Mouse (Mus musculus) right cerebral cortex, postnatal 14 days (tissue): ENCODE measurements around the gene Zfp683.

Experiments used
- DNase-seq: peaks from one replicate; pipeline ENCODE4 v3.0.0; 2022

Gene Zfp683

DNA sequence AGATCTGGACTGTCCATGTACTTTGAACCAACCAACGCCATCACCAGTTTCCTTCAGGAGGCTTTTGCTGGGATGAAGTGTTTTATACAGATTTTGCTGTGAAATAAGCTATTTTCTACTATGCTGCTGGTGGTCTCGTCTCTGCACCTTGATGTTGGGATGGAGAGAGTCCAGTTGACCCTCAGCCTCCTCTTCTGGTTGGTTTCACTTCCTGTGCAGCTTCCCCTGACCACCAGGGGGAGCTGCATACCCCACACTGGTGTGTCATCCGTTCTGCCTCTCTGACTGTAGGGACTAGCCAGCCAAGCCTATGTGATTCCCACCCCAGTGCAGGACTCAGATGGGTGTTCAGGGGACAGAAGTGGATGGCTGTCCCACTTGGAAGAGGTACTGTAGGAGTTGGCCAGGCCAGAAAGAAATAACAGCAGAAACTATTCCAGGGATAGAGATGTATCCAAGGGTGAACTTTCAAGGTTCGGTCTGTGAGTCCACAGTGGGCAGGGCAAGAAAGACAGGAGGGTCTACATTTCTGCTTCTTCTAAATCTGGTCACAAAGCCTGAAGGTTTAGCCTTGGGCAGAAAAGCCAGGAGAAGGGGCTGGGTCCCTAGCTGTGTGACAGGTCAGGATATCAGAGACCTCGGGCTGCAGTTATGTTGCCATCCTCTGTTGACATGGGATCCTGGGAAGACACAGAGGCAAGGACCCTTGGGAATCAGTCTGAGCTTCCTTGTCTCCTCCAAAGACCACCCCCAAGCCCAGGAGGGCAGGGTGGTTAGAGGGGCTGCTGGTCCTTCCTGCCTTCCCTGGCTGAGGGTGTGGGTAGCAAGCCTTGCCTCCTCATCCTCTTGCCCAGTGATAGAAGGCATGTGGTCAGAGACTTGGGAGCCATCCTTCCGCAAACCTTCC is 39.0 kb downstream of the Zfp683 start:
- DNase-seq: peak; percentile 40

- no peak for DNase-seq
Observed at GRCm38 (mm10) chr4:134094004-134094564, 40.4 kb downstream of the Zfp683 start.

DNA sequence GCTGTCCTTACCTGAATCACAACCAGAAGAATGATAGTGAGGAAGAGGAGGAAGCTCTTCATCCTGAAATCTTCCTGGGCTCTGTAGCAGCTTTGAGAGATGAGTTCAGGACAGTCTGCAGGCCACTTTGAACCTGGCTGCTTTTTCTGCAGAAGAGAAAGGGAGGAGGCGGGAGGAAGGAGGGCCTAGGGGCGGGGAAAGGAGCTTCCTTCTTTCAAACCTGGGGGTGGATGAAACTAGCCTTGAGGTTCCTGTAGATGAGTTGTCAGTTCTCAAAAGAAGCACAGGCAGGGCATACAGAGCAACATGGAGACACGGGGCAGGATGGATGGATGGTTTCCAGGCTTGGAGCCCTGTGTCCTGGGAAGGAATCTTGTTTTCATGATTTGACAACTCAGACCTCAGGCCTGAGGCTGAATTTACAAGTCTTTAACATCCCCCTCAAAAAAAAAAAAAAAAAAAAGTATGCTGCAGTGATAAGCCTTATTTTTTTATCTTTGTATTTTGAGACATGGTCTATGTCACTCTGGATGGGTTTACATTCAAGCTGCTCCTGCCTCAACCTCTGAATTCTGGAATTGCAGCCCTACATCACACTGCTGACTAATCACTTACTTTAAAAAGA is 41.4 kb downstream of the Zfp683 start, which contains the start of gene Cd52:
Gene Cd52, minus strand, starts transcription at position 160 of the 625 bp plus-strand sequence.
- no peak for DNase-seq

GRCm38 (mm10) chr4:134096120-134096519 is 42.5 kb downstream of the Zfp683 start:
- DNase-seq: no peak

DNA sequence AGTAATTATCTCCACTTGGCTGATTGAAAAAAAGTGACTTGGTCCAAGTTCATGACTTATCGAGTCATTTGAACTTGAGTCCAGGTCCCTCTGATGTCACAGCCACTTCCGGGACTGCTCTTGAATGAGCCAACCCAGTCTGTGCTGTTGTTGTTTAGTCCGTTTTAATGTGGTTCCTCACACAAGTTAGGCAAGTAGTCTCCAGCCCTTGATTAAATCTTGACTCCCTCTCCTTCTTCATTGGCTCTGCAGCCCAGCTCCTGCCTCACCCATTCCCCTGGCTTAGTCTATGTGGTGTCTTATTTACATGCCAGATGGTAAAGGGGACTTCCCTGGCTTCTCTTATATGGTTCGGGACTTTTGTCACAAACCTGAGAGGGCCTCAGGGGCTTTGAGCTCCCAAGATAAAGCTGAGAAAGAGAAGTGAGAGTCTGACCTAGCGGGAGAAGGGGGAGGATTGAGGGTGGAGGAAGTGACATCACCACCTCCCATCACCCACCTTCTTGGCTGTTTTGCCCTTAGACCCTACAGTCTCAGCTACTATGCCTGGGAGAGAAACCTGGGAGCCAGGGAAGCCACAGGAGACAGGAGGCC is 43.5 kb downstream of the Zfp683 start:
- no peak for DNase-seq

- DNase-seq: peak; percentile 48
Observed at GRCm38 (mm10) chr4:134098628-134099027, 45.0 kb downstream of the Zfp683 start.

- no peak for DNase-seq
Observed at GRCm38 (mm10) chr4:134100245-134100644, 46.6 kb downstream of the Zfp683 start.

GRCm38 (mm10) chr4:134101979-134102741 is 48.5 kb downstream of the Zfp683 start, which contains the start of gene Ubxn11:
Gene Ubxn11 (plus strand): TSS chr4:134102570.
- peak; percentile 86 for DNase-seq

DNA sequence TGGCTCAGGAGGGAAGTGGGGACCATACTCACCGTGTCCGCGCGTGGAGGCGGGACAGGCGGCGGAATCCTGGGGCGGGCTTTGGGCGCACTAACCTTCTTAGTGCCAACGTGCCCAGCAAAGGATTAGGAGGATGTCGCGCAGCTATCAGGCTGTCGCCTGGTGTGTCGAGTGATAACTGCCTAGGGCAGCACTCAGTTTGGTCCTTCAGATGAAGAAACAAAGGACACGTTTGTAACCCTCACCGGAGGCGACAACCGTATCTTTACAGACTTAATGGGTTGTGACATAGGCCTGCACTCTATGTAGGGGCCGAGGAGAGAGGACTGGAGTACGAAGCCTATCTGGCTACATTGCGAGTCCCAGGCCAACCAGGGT is 49.1 kb downstream of the Zfp683 start:
- no peak for DNase-seq

DNA sequence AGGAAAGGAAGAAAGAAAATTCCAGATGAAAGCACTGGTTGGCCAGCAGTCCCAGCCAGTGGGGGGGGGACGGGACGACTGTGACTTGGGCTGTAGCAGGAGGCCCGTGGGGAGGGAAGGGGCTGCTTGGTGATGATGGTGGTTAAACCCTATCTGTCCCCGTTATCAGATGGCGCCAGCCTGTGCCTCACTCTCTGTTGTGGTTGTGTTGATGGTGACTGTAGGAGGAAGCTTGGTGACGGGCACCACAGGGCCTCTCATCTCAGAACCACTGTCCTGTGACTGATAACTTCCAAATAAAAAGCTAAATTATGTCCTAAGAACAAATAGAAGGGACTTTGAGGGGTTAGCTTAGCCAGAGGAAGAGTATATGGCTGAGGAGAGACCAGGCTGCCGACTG is 52.5 kb downstream of the Zfp683 start:
- DNase-seq: no peak

- no peak for DNase-seq
Observed at GRCm38 (mm10) chr4:134107730-134108129, 54.1 kb downstream of the Zfp683 start.

- no peak for DNase-seq
Observed at GRCm38 (mm10) chr4:134108196-134108595, 54.6 kb downstream of the Zfp683 start.
